Mouse (Mus musculus) small intestine, adult 2 months (tissue): ENCODE results near the gene Rhd.

Experiments used
- CTCF ChIP-seq: fragments of 200-500 bp; IDR thresholded peaks from 2 replicates; pipeline ENCODE4 v1.5.1; 2012; ENCODE audit warnings: low read depth, mild to moderate bottlenecking, control low read depth, inconsistent platforms, low read length, moderate library complexity, mixed read lengths; ENCODE audit not compliant: insufficient replicate concordance, insufficient read length; ENCODE audit errors: extremely low read depth
- POLR2A ChIP-seq: fragments of 200-500 bp; IDR thresholded peaks from 2 replicates; pipeline ENCODE4 v1.6.1; 2012; ENCODE audit warnings: low read depth, mild to moderate bottlenecking, control low read depth, inconsistent platforms, low read length, moderate library complexity

DNA sequence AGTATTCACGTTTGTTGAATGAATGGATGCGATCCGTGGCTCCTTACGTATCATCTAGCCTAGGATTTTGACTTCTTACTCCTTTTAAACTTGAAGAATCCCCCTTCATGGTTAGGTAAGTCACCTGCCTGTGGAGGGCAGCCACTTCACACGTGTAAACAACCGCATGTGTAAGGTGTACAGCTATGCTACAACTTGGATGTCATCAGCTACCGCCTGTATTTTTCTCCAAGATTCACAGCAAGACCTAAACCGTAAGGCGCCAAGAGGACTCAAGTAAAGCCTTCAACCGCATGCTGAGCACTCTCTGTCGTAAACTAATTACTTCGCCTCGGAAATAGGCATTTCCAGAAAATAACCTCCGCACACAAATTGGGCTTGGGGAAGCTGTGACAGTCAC is 12.5 kb upstream of the Rhd start:
- TF ChIP-seq CTCF = no peak
- no peak for TF ChIP-seq POLR2A
